Mouse (Mus musculus) left cerebral cortex, postnatal 4 days (tissue): ENCODE results near the gene Olfr896-ps1. TPM values are rescaled to one million over a fixed set of nuclear protein-coding genes. Genes with fewer than 3 reads are reported as not detected.

Source experiments
- DNase-seq: peaks from one replicate; pipeline ENCODE4 v3.0.0-alpha.2; 2022
- intact Hi-C: fragments of 180-260 bp; cut with DNase I; formaldehyde crosslinking; loops from one replicate; pipeline ENCODE4 v1.15.1; 2025
- total RNA-seq, 2 experiments: library from RNA; stranded (reverse); gene quantifications; 2 replicates each; pipeline ENCODE4 v1.2.3; 2021

Olfr896-ps1 gene
- total RNA-seq: not detected

- intact Hi-C loops: no loop called here
- DNase-seq: no peak
Observed at GRCm38 (mm10) chr9:38290807-38291206, at the start of gene Olfr896-ps1. TSS of gene Olfr896-ps1 (plus strand) at chr9:38291107.

GRCm38 (mm10) chr9:38252474-38252873, 38.4 kb upstream of the Olfr896-ps1 start, which contains the start of gene Olfr143:
TSS of gene Olfr143 (plus strand) at chr9:38252774.
- DNase-seq: no peak
- intact Hi-C loops: no loop called here

- intact Hi-C loops: no loop called here
- no peak for DNase-seq
Observed at GRCm38 (mm10) chr9:38267551-38267950, 23.4 kb upstream of the Olfr896-ps1 start, which contains the start of gene Olfr895. TSS of gene Olfr895 (plus strand) at chr9:38267851.

GRCm38 (mm10) chr9:38328760-38329159, 37.9 kb downstream of the Olfr896-ps1 start, which contains the start of gene Olfr25:
TSS of gene Olfr25 (plus strand) at chr9:38329060.
- DNase-seq: no peak
- intact Hi-C loops: no loop called here

Other genes with a start within 250 kb of the Olfr896-ps1 start
- not detected for gene Olfr884, start 244.6 kb upstream of the Olfr896-ps1 start, total RNA-seq
- gene Olfr885, start 229.8 kb upstream of the Olfr896-ps1 start, total RNA-seq: not detected
- gene Olfr887, start 207.0 kb upstream of the Olfr896-ps1 start, total RNA-seq: not detected
- gene Olfr888, start 183.0 kb upstream of the Olfr896-ps1 start, total RNA-seq: not detected
- gene Olfr889, start 175.9 kb upstream of the Olfr896-ps1 start, total RNA-seq: not detected
- not detected for gene Olfr890, start 148.6 kb upstream of the Olfr896-ps1 start, total RNA-seq
- not detected for gene Olfr891, start 110.3 kb upstream of the Olfr896-ps1 start, total RNA-seq
- gene Olfr893, start 82.7 kb upstream of the Olfr896-ps1 start, total RNA-seq: not detected
- not detected for gene Olfr894, start 73.1 kb upstream of the Olfr896-ps1 start, total RNA-seq
- gene Olfr143, start 38.3 kb upstream of the Olfr896-ps1 start, total RNA-seq: not detected
- gene Olfr895, start 23.3 kb upstream of the Olfr896-ps1 start, total RNA-seq: not detected
- gene Olfr25, start 38.0 kb downstream of the Olfr896-ps1 start, total RNA-seq: not detected
- gene Olfr898, start 57.3 kb downstream of the Olfr896-ps1 start, total RNA-seq: not detected
- not detected for gene Olfr250, start 75.8 kb downstream of the Olfr896-ps1 start, total RNA-seq
- gene Olfr251, start 86.0 kb downstream of the Olfr896-ps1 start, total RNA-seq: not detected
- gene Olfr147, start 110.6 kb downstream of the Olfr896-ps1 start, total RNA-seq: not detected
- not detected for gene Olfr901, start 138.3 kb downstream of the Olfr896-ps1 start, total RNA-seq
- not detected for gene Olfr902, start 156.5 kb downstream of the Olfr896-ps1 start, total RNA-seq
- not detected for gene Olfr904, start 172.0 kb downstream of the Olfr896-ps1 start, total RNA-seq
- not detected for gene Olfr905, start 180.0 kb downstream of the Olfr896-ps1 start, total RNA-seq
- not detected for gene Olfr906, start 196.0 kb downstream of the Olfr896-ps1 start, total RNA-seq
- gene Olfr907, start 204.7 kb downstream of the Olfr896-ps1 start, total RNA-seq: not detected
- gene Olfr911-ps1, start 230.5 kb downstream of the Olfr896-ps1 start, total RNA-seq: not detected
- gene Olfr910, start 246.7 kb downstream of the Olfr896-ps1 start, total RNA-seq: not detected